Mouse (Mus musculus): ENCODE results near the gene Lrcol1.

DNA sequence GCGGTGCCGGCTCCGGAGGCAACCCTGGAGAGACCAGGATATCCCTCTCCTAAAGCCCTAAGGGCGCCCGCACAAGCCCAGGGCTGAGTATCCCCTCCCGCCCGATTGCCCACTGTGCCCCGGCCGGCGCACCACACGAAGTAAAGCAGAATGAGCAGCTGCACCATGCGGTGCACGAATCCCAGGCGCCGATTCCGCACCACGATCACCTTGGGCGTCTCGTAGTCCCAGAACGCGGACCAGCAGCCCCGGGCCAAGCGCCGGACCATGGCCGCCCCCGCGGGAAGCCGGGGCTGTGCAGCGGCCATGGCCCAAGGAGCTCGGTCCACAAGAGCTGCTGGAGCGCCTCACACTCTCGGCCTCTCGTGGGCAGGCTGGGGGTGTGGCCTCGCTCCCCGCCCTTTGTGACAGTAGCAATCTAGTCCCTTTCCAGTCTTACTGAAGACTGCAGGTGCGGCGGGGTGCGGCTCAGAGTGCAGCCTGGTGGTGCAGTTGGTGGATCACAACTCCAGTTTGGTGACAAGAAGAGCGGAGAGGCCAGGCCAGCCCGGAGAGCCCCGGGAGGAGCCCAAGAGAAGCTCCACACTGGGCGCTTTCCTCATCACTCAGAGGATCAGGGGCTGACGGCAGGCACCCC is 1.8 kb upstream of the Lrcol1 start, which contains the start of gene P2rx2:
- no peak for TF ChIP-seq EP300 (IDR thresholded peaks at IDR 0.05; ENCODE audit: low read length)
- TF ChIP-seq CTCF (conservative IDR thresholded peaks at IDR 0.05 in 1 of 2, IDR thresholded peaks at IDR 0.05 in 1 of 2; ENCODE audit: low read depth in 2 of 2, low read length in 2 of 2), result no peak
- TF ChIP-seq POLR2AphosphoS2 (IDR thresholded peaks at IDR 0.05; ENCODE audit: low read depth, low read length), result no peak

All from CH12.LX (cell line).